Mouse (Mus musculus) inflammation-experienced regulatory T-cells, adult 6 months (primary cell): Measurements from ENCODE around the gene Trim15. TPM values are rescaled to one million over a fixed set of nuclear protein-coding genes. Genes with fewer than 3 reads are reported as not detected.
A peak's percentile ranks its signal among the peaks of the same experiment; 100 is the strongest.

ENCODE experiments used
- ATAC-seq: one replicate; pipeline ENCODE4 v1.8.0; 2017
- polyA plus RNA-seq, 3 experiments: library from polyadenylated mRNA; unstranded; fragments of 100-300 nt; shearing (Covaris generic); gene quantifications; one replicate each; pipeline ENCODE4 v1.2.1; 2017

Trim15 gene
- polyA plus RNA-seq, 3 experiments from 2014 or later: 0.32 to 0.47 (median 0.33) TPM

GRCm38 (mm10) chr17:36825525-36825924 is 41.5 kb downstream of the Trim15 start:
- ATAC-seq: peak; percentile 57

- peak; percentile 65 for ATAC-seq
These were observed 43.0 kb downstream of the Trim15 start for GRCm38 (mm10) chr17:36824005-36824404.

- no peak for ATAC-seq
These were observed 55.1 kb downstream of the Trim15 start, which contains the start of gene H2-M10.6 for GRCm38 (mm10) chr17:36811871-36812270. Gene H2-M10.6, plus strand, starts transcription at chr17:36812171.

Other genes starting within 250 kb of the Trim15 start
- gene H2-M9, start 224.5 kb downstream of the Trim15 start, polyA plus RNA-seq: not detected
- not detected for gene H2-M1, start 195.0 kb downstream of the Trim15 start, polyA plus RNA-seq
- not detected for gene H2-M10.5, start 94.3 kb downstream of the Trim15 start, polyA plus RNA-seq
- not detected for gene H2-M10.6, start 55.0 kb downstream of the Trim15 start, polyA plus RNA-seq
- 10 to 100 TPM; 59.1 to 61.1 (median 60.5) TPM for gene Trim26, start 30.1 kb downstream of the Trim15 start, polyA plus RNA-seq
- gene Trim10, start 2.4 kb upstream of the Trim15 start, polyA plus RNA-seq: not detected
- not detected for gene Trim40, start 22.9 kb upstream of the Trim15 start, polyA plus RNA-seq
- not detected for gene Trim31, start 30.9 kb upstream of the Trim15 start, polyA plus RNA-seq
- gene Rnf39, start 75.7 kb upstream of the Trim15 start, polyA plus RNA-seq: not detected
- gene Ppp1r11, start 84.5 kb upstream of the Trim15 start, polyA plus RNA-seq: 100 to 1,000 TPM; 206 to 226 (median 211) TPM
- gene Znrd1, start 91.3 kb upstream of the Trim15 start, polyA plus RNA-seq: 10 to 100 TPM; 71.2 to 90.2 (median 83.7) TPM
- gene Znrd1as, start 91.4 kb upstream of the Trim15 start, polyA plus RNA-seq: 1 to 10 TPM; 2.7 to 8.0 (median 8.0) TPM
- gene 2410137M14Rik, start 114.0 kb upstream of the Trim15 start, polyA plus RNA-seq: not detected
- under 1 TPM in 2 of 3 experiments, not detected in 1; 0.16 to 0.39 TPM for gene H2-M5, start 122.3 kb upstream of the Trim15 start, polyA plus RNA-seq
- gene Zfp57, start 134.0 kb upstream of the Trim15 start, polyA plus RNA-seq: not detected
- gene Mog, start 156.2 kb upstream of the Trim15 start, polyA plus RNA-seq: not detected
- 1 to 10 TPM; 4.1 to 8.0 (median 7.4) TPM for gene Gabbr1, start 178.8 kb upstream of the Trim15 start, polyA plus RNA-seq
- under 1 TPM in 2 of 3 experiments, not detected in 1; 0.16 to 0.20 TPM for gene Olfr90, start 221.3 kb upstream of the Trim15 start, polyA plus RNA-seq
- under 1 TPM in 1 of 3 experiments, not detected in 2; 0.15 TPM for gene Olfr91, start 231.1 kb upstream of the Trim15 start, polyA plus RNA-seq